Mouse (Mus musculus): ENCODE results near the gene Gm49366. TPM values are rescaled to one million over a fixed set of nuclear protein-coding genes. Genes with fewer than 3 reads are reported as not detected.
A peak's percentile ranks its signal among the peaks of the same experiment; 100 is the strongest.
"Not testable (repeated sequence)": the region's sequence is repeated elsewhere in the genome, so short reads cannot be mapped to it uniquely, and the experiment has no call there.

The Gm49366 gene
- polyA plus RNA-seq, 1 experiment from 2014 or later = not detected

GRCm38 (mm10) chr12:84011251-84012040 lies 27.3 kb upstream of the Gm49366 start:
- 0 out of 2 replicates have a peak overlapping the region, but pooled peaks have one; percentile 22 for H3K9ac ChIP-seq
- ATAC-seq (ENCODE audit: insufficient number of reproducible peaks, insufficient read depth, low FRiP score, low TSS enrichment, low read depth) = 0 out of 2 replicates have a peak, but pooled peaks have one; percentile 48
- H3K9me3 ChIP-seq = no peaks in the 10 kb centered on the region

DNA sequence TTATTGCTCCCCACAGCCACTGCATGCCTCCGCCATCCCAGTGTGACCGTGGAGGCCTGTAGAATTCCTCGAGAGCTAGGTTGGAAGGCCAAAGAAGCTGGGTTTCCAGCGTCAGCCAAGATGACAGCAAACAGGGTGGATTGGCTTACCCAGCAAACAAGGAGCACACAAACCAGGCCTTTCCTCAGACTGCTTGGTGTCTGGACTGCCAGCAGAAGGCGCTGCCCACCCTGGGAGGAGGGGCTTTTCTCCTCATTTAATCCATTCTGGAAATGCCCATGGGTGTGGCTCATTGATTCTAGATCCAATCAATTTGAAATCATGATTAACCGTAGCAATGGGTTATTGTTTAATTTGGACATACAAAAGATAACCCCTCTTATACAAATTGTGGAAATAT lies 25.6 kb upstream of the Gm49366 start:
- H3K4me3 ChIP-seq = no peak overlapping the region
- H3K4me1 ChIP-seq = peaks cover 23% of the 10 kb centered on the region
- no peak for ATAC-seq (ENCODE audit: insufficient number of reproducible peaks, insufficient read depth, low FRiP score, low TSS enrichment, low read depth)
- 80% methylated on average over 6 of the region's 6 CpGs for WGBS
- no peaks in the 10 kb centered on the region for H3K9me3 ChIP-seq
- H3K4me2 ChIP-seq = no peak overlapping the region
- no peak overlapping the region for H3K9ac ChIP-seq
- no peak overlapping the region for H3K27ac ChIP-seq
- no peaks in the 10 kb centered on the region for H3K27me3 ChIP-seq
- H3K36me3 ChIP-seq = peaks cover 12% of the 10 kb centered on the region

More at GRCm38 (mm10) chr12:84011251-84012040, 27.3 kb upstream of the Gm49366 start:
- Histone ChIP-seq H3K27ac (no peak overlapping the region), H3K4me3 (no peak overlapping the region), H3K4me2 (peak overlapping the region; percentile 60), H3K27me3 (no peaks in the 10 kb centered on the region), H3K36me3 (peaks cover 8% of the 10 kb centered on the region), H3K4me1 (peaks cover 23% of the 10 kb centered on the region)
- WGBS = 54% methylated on average over 12 of the region's 12 CpGs

DNA sequence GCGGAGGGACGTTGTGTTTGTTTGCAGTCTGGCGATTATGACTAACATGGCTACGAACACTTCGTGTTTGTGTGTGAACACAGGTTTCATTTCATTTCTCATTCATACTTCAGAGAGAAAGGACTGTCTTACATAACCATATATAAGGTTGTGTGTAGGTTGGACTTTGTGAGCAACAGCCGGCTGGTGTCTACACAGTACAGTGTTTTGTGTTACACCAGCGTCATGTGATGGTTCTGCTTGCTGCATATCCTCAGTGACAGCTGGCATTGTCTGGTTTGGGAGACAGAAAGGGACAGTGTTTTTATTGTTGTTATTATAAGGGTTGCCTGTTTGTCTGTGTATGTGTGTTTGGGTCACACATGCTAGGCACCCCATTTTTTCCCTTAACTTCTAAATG lies 25.0 kb upstream of the Gm49366 start:
- 93% methylated on average over 7 of the region's 7 CpGs for WGBS
- Histone ChIP-seq H3K9me3 (no peaks in the 10 kb centered on the region), H3K9ac (no peak overlapping the region), H3K27ac (no peak overlapping the region), H3K36me3 (peaks cover 16% of the 10 kb centered on the region), H3K4me2 (no peak overlapping the region), H3K4me1 (peaks cover 18% of the 10 kb centered on the region), H3K4me3 (no peak overlapping the region), H3K27me3 (no peaks in the 10 kb centered on the region)
- no peak for ATAC-seq (ENCODE audit: insufficient number of reproducible peaks, insufficient read depth, low FRiP score, low TSS enrichment, low read depth)

GRCm38 (mm10) chr12:84020528-84020927 lies 18.2 kb upstream of the Gm49366 start:
- not testable (repeated sequence) for H3K4me2 ChIP-seq; H3K4me1 ChIP-seq; H3K27me3 ChIP-seq; H3K9ac ChIP-seq; H3K27ac ChIP-seq; H3K4me3 ChIP-seq; ATAC-seq (ENCODE audit: insufficient number of reproducible peaks, insufficient read depth, low FRiP score, low TSS enrichment, low read depth); H3K9me3 ChIP-seq
- 52% methylated on average over 7 of the region's 7 CpGs for WGBS
- H3K36me3 ChIP-seq = peaks cover 12% of the 10 kb centered on the region; the same call in 1 of the 2 replicates

DNA sequence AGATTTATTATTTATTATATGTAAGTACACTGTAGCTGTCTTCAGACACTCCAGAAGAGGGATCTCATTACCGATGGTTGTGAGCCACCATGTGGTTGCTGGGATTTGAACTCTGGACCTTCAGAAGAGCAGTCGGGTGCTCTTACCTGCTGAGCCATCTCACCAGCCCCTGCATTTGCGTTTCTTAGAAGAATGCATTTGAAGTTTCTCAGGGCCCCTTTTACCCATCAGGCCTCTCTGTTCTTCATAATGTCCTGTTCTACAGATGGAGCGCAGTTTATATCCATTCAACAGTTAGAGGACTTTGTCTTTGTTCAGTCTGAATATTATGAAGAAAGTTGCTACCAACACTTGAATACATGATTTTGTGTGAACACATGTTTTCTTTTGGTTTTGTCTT lies 16.5 kb upstream of the Gm49366 start:
- WGBS = 94% methylated on average over 4 of the region's 4 CpGs
- ATAC-seq (ENCODE audit: insufficient number of reproducible peaks, insufficient read depth, low FRiP score, low TSS enrichment, low read depth) = not testable (repeated sequence)

DNA sequence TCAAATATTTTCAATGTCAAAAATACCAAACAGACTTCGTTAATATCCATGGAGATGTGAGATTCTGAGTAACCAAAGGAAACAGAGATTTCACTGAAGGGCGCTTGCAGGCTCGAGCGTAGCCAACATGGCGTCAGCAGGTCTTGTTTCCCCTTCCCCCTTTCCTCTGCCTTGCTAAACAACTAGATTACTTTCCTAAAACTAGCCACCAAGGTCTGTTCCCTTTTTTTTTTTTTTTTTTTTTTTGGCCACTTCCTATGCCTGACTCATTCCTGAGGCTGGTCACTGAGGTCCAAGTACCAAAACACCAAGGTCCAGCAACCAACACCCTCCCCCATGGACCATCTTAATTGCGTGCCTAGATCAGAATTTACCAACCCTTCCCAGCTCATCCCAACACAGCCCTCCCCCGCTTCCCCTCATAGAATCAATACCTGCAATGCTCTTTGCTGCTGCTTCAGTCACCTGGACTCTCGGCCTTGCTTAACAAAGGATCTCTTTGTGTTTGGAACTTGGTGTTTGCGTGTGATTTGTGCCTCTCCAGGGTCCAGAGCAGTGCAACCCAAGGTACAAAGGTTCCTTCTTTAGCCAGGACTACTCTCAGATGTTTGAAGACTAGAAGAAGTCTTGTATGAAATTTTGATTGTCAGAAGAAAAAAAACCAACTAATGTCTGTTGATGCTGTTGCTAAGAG lies 15.5 kb upstream of the Gm49366 start:
- no peaks in the 10 kb centered on the region for H3K4me1 ChIP-seq
- no peak for ATAC-seq (ENCODE audit: insufficient number of reproducible peaks, insufficient read depth, low FRiP score, low TSS enrichment, low read depth)
- 0 out of 2 replicates have a peak, but pooled peaks cover 4% of the 10 kb centered on the region for H3K36me3 ChIP-seq
- H3K27ac ChIP-seq = no peak overlapping the region
- no peaks in the 10 kb centered on the region for H3K9me3 ChIP-seq
- no peak overlapping the region for H3K9ac ChIP-seq
- no peak overlapping the region for H3K4me3 ChIP-seq
- H3K4me2 ChIP-seq = no peak overlapping the region
- H3K27me3 ChIP-seq = no peaks in the 10 kb centered on the region
- 72% methylated on average over 9 of the region's 9 CpGs for WGBS

More for the DNA sequence above, 16.5 kb upstream of the Gm49366 start:
- H3K27ac ChIP-seq, H3K9me3 ChIP-seq, H3K36me3 ChIP-seq, H3K4me3 ChIP-seq, H3K4me1 ChIP-seq, H3K4me2 ChIP-seq, H3K9ac ChIP-seq, H3K27me3 ChIP-seq: not testable (repeated sequence)

DNA sequence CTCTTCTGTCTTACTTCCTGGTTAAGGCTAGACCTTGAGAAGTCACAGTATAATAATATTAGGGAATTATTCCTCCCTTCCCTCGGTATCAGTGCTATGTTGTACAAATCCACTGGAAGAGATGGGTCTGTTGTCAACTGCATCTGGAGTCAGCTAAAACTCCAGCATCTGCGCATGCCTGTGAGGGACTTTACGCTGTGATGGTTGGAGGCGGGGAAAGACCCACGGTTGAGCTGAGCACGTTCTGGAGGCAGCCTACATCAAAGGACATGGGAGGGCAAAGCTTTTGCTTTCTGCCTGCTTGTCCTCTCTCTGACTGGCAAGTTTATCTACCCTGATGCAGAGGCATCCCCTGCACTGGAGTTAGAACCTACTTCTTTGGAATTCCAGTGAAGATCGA lies 12.8 kb upstream of the Gm49366 start:
- no peak overlapping the region for H3K4me3 ChIP-seq
- H3K9ac ChIP-seq = no peak overlapping the region
- 83% methylated on average over 7 of the region's 7 CpGs for WGBS
- H3K36me3 ChIP-seq = no peaks in the 10 kb centered on the region
- no peak overlapping the region for H3K4me2 ChIP-seq
- no peaks in the 10 kb centered on the region for H3K9me3 ChIP-seq
- ATAC-seq (ENCODE audit: insufficient number of reproducible peaks, insufficient read depth, low FRiP score, low TSS enrichment, low read depth) = no peak
- H3K4me1 ChIP-seq = no peaks in the 10 kb centered on the region
- H3K27ac ChIP-seq = no peak overlapping the region
- H3K27me3 ChIP-seq = no peaks in the 10 kb centered on the region

GRCm38 (mm10) chr12:84028328-84028727 lies 10.4 kb upstream of the Gm49366 start:
- WGBS = 48% methylated on average over 3 of the region's 3 CpGs

GRCm38 (mm10) chr12:84029043-84029442 lies 9.7 kb upstream of the Gm49366 start:
- H3K9ac ChIP-seq; H3K27ac ChIP-seq; H3K36me3 ChIP-seq; H3K27me3 ChIP-seq; ATAC-seq (ENCODE audit: insufficient number of reproducible peaks, insufficient read depth, low FRiP score, low TSS enrichment, low read depth); H3K9me3 ChIP-seq; H3K4me1 ChIP-seq; H3K4me3 ChIP-seq; H3K4me2 ChIP-seq: not testable (repeated sequence)
- WGBS = 91% methylated on average over 1 of the region's 1 CpGs

More at GRCm38 (mm10) chr12:84028328-84028727, 10.4 kb upstream of the Gm49366 start:
- H3K4me2 ChIP-seq; H3K4me3 ChIP-seq; H3K27ac ChIP-seq; H3K9ac ChIP-seq; H3K27me3 ChIP-seq; H3K36me3 ChIP-seq; H3K4me1 ChIP-seq; ATAC-seq (ENCODE audit: insufficient number of reproducible peaks, insufficient read depth, low FRiP score, low TSS enrichment, low read depth); H3K9me3 ChIP-seq: not testable (repeated sequence)

- Histone ChIP-seq H3K4me3 (no peak overlapping the region), H3K4me2 (no peak overlapping the region), H3K36me3 (no peaks in the 10 kb centered on the region), H3K9me3 (no peaks in the 10 kb centered on the region), H3K27ac (no peak overlapping the region), H3K27me3 (no peaks in the 10 kb centered on the region), H3K9ac (no peak overlapping the region), H3K4me1 (no peaks in the 10 kb centered on the region)
- ATAC-seq (ENCODE audit: insufficient number of reproducible peaks, insufficient read depth, low FRiP score, low TSS enrichment, low read depth) = no peak
- whole genome bisulfite sequencing = 65% methylated on average over 4 of the region's 4 CpGs
Observed at GRCm38 (mm10) chr12:84030659-84031332, 7.9 kb upstream of the Gm49366 start.

GRCm38 (mm10) chr12:84032854-84033253 lies 5.9 kb upstream of the Gm49366 start:
- no peak overlapping the region for H3K9ac ChIP-seq
- peaks cover 4% of the 10 kb centered on the region; the same call in 1 of the 2 replicates for H3K4me1 ChIP-seq
- 86% methylated on average over 4 of the region's 4 CpGs for WGBS
- H3K4me2 ChIP-seq = no peak overlapping the region
- no peaks in the 10 kb centered on the region for H3K9me3 ChIP-seq
- H3K27ac ChIP-seq = no peak overlapping the region
- no peaks in the 10 kb centered on the region for H3K27me3 ChIP-seq
- ATAC-seq (ENCODE audit: insufficient number of reproducible peaks, insufficient read depth, low FRiP score, low TSS enrichment, low read depth) = no peak
- H3K4me3 ChIP-seq = no peak overlapping the region
- no peaks in the 10 kb centered on the region for H3K36me3 ChIP-seq
